Mouse (Mus musculus) forebrain, embryonic 16.5 days (tissue): ENCODE data around the gene Exd1. TPM values are rescaled to one million over a fixed set of nuclear protein-coding genes. Genes with fewer than 3 reads are reported as not detected.

Experiments
- ATAC-seq: fragments of 200-750 bp; cut with Nextera tagmentation; 2 replicates; pipeline ENCODE4 v1.8.0; 2017; ENCODE audit warnings: mild to moderate bottlenecking, moderate library complexity
- H3K27ac ChIP-seq: fragments of 300-500 bp; sonication (generic); 2 replicates; pipeline ENCODE4 v1.5.1; 2014; ENCODE audit warnings: low read length, control low read depth
- H3K27me3 ChIP-seq: fragments of 300-500 bp; sonication (generic); replicated peaks from 2 replicates; pipeline ENCODE4 v1.6.1; 2014; ENCODE audit warnings: low read length; ENCODE audit not compliant: control insufficient read depth, insufficient read depth
- H3K36me3 ChIP-seq: fragments of 300-500 bp; sonication (generic); 2 replicates; pipeline ENCODE4 v1.6.1; 2014; ENCODE audit not compliant: control insufficient read depth, insufficient read depth
- H3K4me1 ChIP-seq: fragments of 300-500 bp; sonication (generic); replicated peaks from 2 replicates; pipeline ENCODE4 v1.6.1; 2014; ENCODE audit warnings: low read length; ENCODE audit not compliant: control insufficient read depth, insufficient read depth
- H3K4me2 ChIP-seq: fragments of 300-500 bp; sonication (generic); 2 replicates; pipeline ENCODE4 v1.6.1; 2014; ENCODE audit warnings: mild to moderate bottlenecking, low read length, control low read depth
- H3K4me3 ChIP-seq: fragments of 300-500 bp; sonication (generic); replicated peaks from 2 replicates; pipeline ENCODE4 v1.5.1; 2014; ENCODE audit warnings: mild to moderate bottlenecking, low read length, control low read depth
- H3K9ac ChIP-seq: fragments of 300-500 bp; sonication (generic); replicated peaks from 2 replicates; pipeline ENCODE4 v1.6.1; 2014; ENCODE audit warnings: low read depth, low read length, control low read depth
- H3K9me3 ChIP-seq: fragments of 300-500 bp; sonication (generic); 2 replicates; pipeline ENCODE4 v1.6.1; 2016; ENCODE audit warnings: low read length; ENCODE audit not compliant: control insufficient read depth
- WGBS: fragments of 180-500 bp; shearing (Covaris S2); extraction: QIAGEN DNeasy Blood & Tissue Kit; methylation state at CpG from one replicate; pipeline ENCODE4 v1.1.7; 2014; 5-methylcytosine and 5-hydroxymethylcytosine counted together
- polyA plus RNA-seq: library from polyadenylated mRNA; unstranded; fragments of >200 nt; fragmentation: Nextera tagmentation; extraction: Ambion mirVana; gene quantifications from 2 replicates; pipeline ENCODE4 v1.2.1, GENCODE M21; 2015

Gene Exd1
- polyA plus RNA-seq, 1 experiment from 2014 or later: 1.6 TPM

DNA sequence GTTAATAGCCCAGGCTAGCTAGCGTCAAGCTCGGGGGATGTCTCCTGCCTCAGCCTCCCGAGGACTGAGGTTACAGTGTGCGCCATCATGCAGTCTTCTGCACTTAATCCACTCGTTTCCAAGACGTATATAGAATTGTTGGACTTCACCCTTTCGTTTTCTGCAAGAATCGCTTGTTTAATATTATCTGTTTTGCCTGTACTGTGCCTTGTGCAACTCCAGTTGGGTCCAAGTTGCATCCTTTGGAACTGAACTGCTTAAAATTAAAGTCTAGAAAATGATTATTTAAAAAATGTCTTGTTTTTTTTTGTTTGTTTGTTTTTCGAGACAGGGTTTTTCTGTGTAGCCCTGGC lies 69.1 kb downstream of the Exd1 start:
- H3K4me2 ChIP-seq: peak overlapping the region; percentile 70
- no peaks in the 10 kb centered on the region for H3K9me3 ChIP-seq
- H3K27me3 ChIP-seq: no peaks in the 10 kb centered on the region
- peaks cover 26% of the 10 kb centered on the region for H3K4me1 ChIP-seq
- no peaks in the 10 kb centered on the region for H3K36me3 ChIP-seq
- H3K27ac ChIP-seq: peak overlapping the region; percentile 86
- WGBS: 13% methylated on average over 9 of the region's 9 CpGs
- peak overlapping the region; percentile 84 for H3K9ac ChIP-seq
- H3K4me3 ChIP-seq: peak overlapping the region; percentile 98
- no peak for ATAC-seq

DNA sequence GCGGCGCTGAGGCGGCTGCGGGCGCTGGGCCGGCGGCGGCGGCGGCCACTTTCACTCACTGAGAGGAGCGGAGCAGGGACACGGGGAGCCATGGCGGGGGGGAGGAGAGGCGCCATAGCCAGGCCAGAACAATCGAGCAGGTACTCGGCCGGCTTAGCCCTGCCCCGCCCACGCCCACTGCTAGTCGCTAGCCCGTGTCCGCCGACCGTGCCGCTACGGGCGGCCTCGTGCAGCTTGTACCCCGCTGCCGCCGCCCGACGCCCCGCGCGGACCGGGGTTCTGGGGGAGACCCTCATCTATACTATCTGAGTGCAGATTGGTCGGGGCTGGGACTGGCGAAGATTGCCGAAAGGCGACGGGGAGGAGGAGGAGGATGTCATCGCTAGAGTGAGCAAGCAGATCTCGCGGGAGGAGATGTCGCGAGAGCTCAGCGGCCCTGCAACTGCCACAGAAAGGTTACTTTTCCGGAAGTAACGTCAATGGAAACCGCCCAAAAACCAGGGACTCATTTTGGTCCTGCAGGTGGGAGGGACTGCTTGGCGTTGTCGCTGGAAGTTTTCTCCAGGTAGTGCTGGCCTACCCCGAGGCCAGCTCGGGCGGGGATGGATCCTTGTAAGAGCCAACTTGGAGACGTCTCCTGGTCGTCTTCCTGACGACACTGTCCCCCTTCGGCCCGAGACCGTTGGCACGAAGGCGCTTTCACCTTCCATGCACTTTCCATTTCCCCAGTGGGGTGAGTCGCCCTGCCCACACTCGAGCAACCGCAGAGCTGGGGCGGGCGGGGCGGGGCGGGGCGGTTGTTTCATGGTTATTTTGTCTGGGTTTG lies 69.6 kb downstream of the Exd1 start, which contains the start of gene Ino80:
Gene Ino80, minus strand, starts transcription at position 117 of the 826 bp plus-strand sequence.
- Histone ChIP-seq H3K4me1 (peaks cover 26% of the 10 kb centered on the region), H3K4me3 (peak within 1 kb of the TSS; percentile 98), H3K36me3 (no peaks in the 10 kb centered on the region), H3K9me3 (no peaks in the 10 kb centered on the region), H3K27me3 (no peaks in the 10 kb centered on the region), H3K9ac (peak within 1 kb of the TSS; percentile 97), H3K4me2 (peak within 1 kb of the TSS; percentile 88), H3K27ac (peak within 1 kb of the TSS; percentile 97)
- WGBS: under 1% methylated on average over 70 of the region's 72 CpGs
- ATAC-seq: peak; percentile 97

DNA sequence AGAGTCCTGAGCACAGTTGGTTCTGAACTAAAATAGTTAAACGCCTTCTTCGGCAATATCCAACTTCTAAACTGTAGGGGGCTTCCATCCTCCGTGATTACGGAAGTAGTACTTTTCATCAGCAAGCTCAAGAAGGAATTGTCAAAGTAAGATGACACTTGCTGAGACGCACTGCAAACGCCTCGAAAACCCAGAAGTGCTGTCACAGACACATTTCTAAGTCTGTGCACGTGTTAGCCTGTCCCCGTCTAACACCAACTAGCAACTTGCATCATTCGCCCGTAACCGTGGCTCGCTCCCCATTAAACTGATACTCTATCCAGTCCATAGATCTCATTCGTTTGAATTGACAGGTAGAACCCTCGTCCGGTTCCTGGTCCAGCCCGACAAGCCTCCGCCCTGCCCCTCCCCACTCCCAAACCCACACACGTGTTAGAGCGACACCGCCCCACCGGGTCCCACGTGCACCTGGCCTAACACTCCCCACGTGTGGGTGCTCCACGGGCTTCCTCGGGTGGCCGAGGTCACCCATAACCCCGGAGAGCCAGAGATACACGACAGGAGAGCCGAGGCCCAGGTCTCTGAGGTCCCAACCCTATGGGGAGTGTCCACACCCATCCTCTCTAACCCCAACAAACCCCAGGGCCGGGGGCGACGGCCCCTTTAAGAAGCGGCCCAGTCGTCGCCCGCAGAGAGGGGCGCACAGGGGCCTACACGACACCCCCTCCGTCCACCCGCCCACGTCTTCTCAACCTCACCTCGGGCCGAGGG lies 70.6 kb downstream of the Exd1 start:
- H3K9ac ChIP-seq: peak overlapping the region; percentile 97
- no peaks in the 10 kb centered on the region for H3K36me3 ChIP-seq
- H3K4me2 ChIP-seq: peak overlapping the region; percentile 88
- H3K9me3 ChIP-seq: no peaks in the 10 kb centered on the region
- H3K27ac ChIP-seq: peak overlapping the region; percentile 97
- H3K27me3 ChIP-seq: no peaks in the 10 kb centered on the region
- under 1% methylated on average over 43 of the region's 44 CpGs for WGBS
- peak overlapping the region; percentile 98 for H3K4me3 ChIP-seq
- H3K4me1 ChIP-seq: peaks cover 26% of the 10 kb centered on the region
- ATAC-seq: peak; percentile 66

DNA sequence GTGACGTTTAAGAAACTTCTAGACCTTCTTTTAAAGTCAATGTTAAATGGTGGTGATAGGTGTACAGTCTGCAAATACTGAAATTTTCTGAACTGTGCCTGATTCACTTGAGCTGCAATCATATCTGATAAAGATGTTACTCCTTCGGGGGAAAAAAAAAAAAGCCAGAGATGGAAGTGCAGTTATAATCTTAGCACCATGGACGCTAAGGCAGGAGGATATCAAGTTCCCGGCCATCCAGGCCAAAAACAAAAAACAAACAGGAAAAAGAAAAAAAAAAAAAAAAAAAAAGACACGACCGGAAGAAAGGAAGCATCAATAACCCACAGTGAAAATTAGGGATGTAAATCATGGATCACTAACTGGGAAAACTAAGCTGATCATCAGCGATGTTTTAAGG lies 71.3 kb downstream of the Exd1 start:
- Histone ChIP-seq H3K9ac (peak overlapping the region; percentile 97; the same call in 1 of the 2 replicates), H3K4me3 (peak overlapping the region; percentile 98), H3K27me3 (no peaks in the 10 kb centered on the region), H3K36me3 (no peaks in the 10 kb centered on the region), H3K4me1 (peaks cover 26% of the 10 kb centered on the region), H3K27ac (peak overlapping the region; percentile 97; the same call in 1 of the 2 replicates), H3K4me2 (peak overlapping the region; percentile 88), H3K9me3 (no peaks in the 10 kb centered on the region)
- 23% methylated on average over 7 of the region's 7 CpGs for WGBS
- ATAC-seq: no peak

Other genes starting within 250 kb of the Exd1 start
- gene Dll4, start 221.8 kb downstream of the Exd1 start, polyA plus RNA-seq: 4.8 and 5.5 TPM in 2 replicates
- gene Chac1, start 196.4 kb downstream of the Exd1 start, polyA plus RNA-seq: 4.6 and 11.3 TPM in 2 replicates
- 4.0 and 4.1 TPM in 2 replicates for gene Ino80, start 69.9 kb downstream of the Exd1 start, polyA plus RNA-seq
- gene Chp1, start 70 bp upstream of the Exd1 start, polyA plus RNA-seq: 78.6 and 78.8 TPM in 2 replicates
- 29.6 and 35.9 TPM in 2 replicates for gene Nusap1, start 70.7 kb upstream of the Exd1 start, polyA plus RNA-seq
- gene Oip5, start 70.8 kb upstream of the Exd1 start, polyA plus RNA-seq: 10.3 and 12.0 TPM in 2 replicates
- 36.7 and 41.1 TPM in 2 replicates for gene Ndufaf1, start 115.2 kb upstream of the Exd1 start, polyA plus RNA-seq
- gene Rtf1, start 127.4 kb upstream of the Exd1 start, polyA plus RNA-seq: 53.3 and 53.9 TPM in 2 replicates
- 1.1 and 1.4 TPM in 2 replicates for gene Itpka, start 194.7 kb upstream of the Exd1 start, polyA plus RNA-seq
- gene Ltk, start 212.8 kb upstream of the Exd1 start, polyA plus RNA-seq: 0.28 and 0.43 TPM in 2 replicates
- gene Rpap1, start 239.9 kb upstream of the Exd1 start, polyA plus RNA-seq: 19.9 and 20.5 TPM in 2 replicates